In genomic region chr1:67002226-67002625, GRCm38 (mm10) we compare ENCODE assay signal across 24 mouse cellular contexts. TPM values are rescaled to one million over a fixed set of nuclear protein-coding genes. Genes with fewer than 3 reads are reported as not detected.
DNase-seq lines count a peak whose midpoint lies in the region; ATAC-seq and TF ChIP-seq lines count a peak whose summit lies in the region.
"Had no signal": no experiment of that assay in that cellular context is flagged by ENCODE, and none has a peak within 500 bp of the region (broad histone marks: within the 10 kb centered on the region; RNA-seq: fewer than 3 reads in every experiment).

No protein-coding gene starts in this region.

- peak; percentile 10 for DNase-seq in adrenal gland, postnatal 10 days
- no peak for DNase-seq in adrenal gland, postnatal 4 days (ENCODE audit: low spot score in 2 of 2)
- peak; percentile 53 for DNase-seq in kidney, adult 2 months
- no peak for DNase-seq in kidney, postnatal 4 days
- DNase-seq in liver, result no peak
- DNase-seq in liver, postnatal 0 days, result peak; percentile 45
- DNase-seq in layer of hippocampus, postnatal 36 days, result no peak
- DNase-seq: cerebellum, adult 11-12 months; cerebellum, postnatal 14 days; forebrain, postnatal 0 days; gastrocnemius, postnatal 14 days; heart, adult 2 months; layer of hippocampus, adult 9-11 months; right cerebral cortex, adult 18-20 months; right cerebral cortex, postnatal 4 days; thymus, postnatal 25 days had no signal

- TF ChIP-seq EP300 in liver, postnatal 0 days (IDR thresholded peaks at IDR 0.05; ENCODE audit: low read depth), result no peak

- no peaks in the 10 kb centered on the region for H3K27me3 ChIP-seq in kidney, adult 2 months (replicated peaks; ENCODE audit: control insufficient read depth, insufficient read depth, low read length)
- no peaks in the 10 kb centered on the region for H3K27me3 ChIP-seq in liver, embryonic 16.5 days (ENCODE audit: control insufficient read depth, insufficient read depth, low read depth, low read length)
- no peaks in the 10 kb centered on the region for H3K27me3 ChIP-seq in liver, postnatal 0 days (ENCODE audit: insufficient read depth, low read length)
- H3K27me3 ChIP-seq: hindbrain, embryonic 15.5 days; midbrain, embryonic 12.5 days; neural tube, embryonic 15.5 days had no signal

- no peak overlapping the region for H3K4me3 ChIP-seq in kidney, adult 2 months (ENCODE audit: insufficient read depth, low read depth, low read length)
- H3K4me3 ChIP-seq in liver, embryonic 16.5 days (ENCODE audit: low read depth, low read length), result no peak overlapping the region
- H3K4me3 ChIP-seq in liver, postnatal 0 days (ENCODE audit: low read depth, low read length), result no peak overlapping the region
- H3K4me3 ChIP-seq: forebrain, embryonic 10.5 days; heart, adult 2 months; hindbrain, embryonic 15.5 days; left cerebral cortex, adult 2 months; midbrain, embryonic 12.5 days; neural tube, embryonic 15.5 days had no signal

- TF ChIP-seq POLR2A in kidney, adult 2 months (IDR thresholded peaks at IDR 0.05; ENCODE audit: low read depth, low read length), result no peak

- ATAC-seq in liver, embryonic 16.5 days (ENCODE audit: low read depth), result peak; percentile 76
- peak; percentile 91 for ATAC-seq in liver, postnatal 0 days
- ATAC-seq: forebrain, postnatal 0 days had no signal

- H3K9ac ChIP-seq in liver, embryonic 16.5 days (ENCODE audit: low read depth, low read length), result no peak overlapping the region
- no peak overlapping the region for H3K9ac ChIP-seq in liver, postnatal 0 days (replicated peaks)
- H3K9ac ChIP-seq: forebrain, postnatal 0 days; hindbrain, embryonic 15.5 days; midbrain, embryonic 12.5 days; neural tube, embryonic 15.5 days had no signal

- no peak overlapping the region for H3K27ac ChIP-seq in kidney, adult 2 months (ENCODE audit: insufficient read depth, low read depth, low read length)
- H3K27ac ChIP-seq in liver, embryonic 16.5 days (ENCODE audit: low read length), result no peak overlapping the region
- peak overlapping the region; percentile 73 for H3K27ac ChIP-seq in liver, postnatal 0 days (ENCODE audit: low read depth)
- H3K27ac ChIP-seq: forebrain, embryonic 10.5 days; heart, adult 2 months; hindbrain, embryonic 15.5 days; left cerebral cortex, adult 2 months; midbrain, embryonic 12.5 days; neural tube, embryonic 15.5 days had no signal

- H3K4me2 ChIP-seq in liver, embryonic 16.5 days (ENCODE audit: low read depth, low read length), result no peak overlapping the region
- H3K4me2 ChIP-seq in liver, postnatal 0 days (ENCODE audit: low read depth, low read length), result no peak overlapping the region
- H3K4me2 ChIP-seq: hindbrain, embryonic 15.5 days; midbrain, embryonic 12.5 days; neural tube, embryonic 15.5 days had no signal

- 63% methylated on average over 6 of the region's 6 CpGs for WGBS in kidney, adult 2 months
- 60% methylated on average over 6 of the region's 6 CpGs for WGBS in liver, embryonic 16.5 days (ENCODE audit: insufficient replicate concordance)
- WGBS in liver, postnatal 0 days (ENCODE audit: insufficient replicate concordance), result 69% methylated on average over 6 of the region's 6 CpGs

- H3K9me3 ChIP-seq in liver, embryonic 16.5 days (replicated peaks; ENCODE audit: control insufficient read depth, low read length), result no peaks in the 10 kb centered on the region
- no peaks in the 10 kb centered on the region for H3K9me3 ChIP-seq in liver, postnatal 0 days (ENCODE audit: low read length)
- H3K9me3 ChIP-seq: forebrain, embryonic 10.5 days; hindbrain, embryonic 15.5 days; midbrain, embryonic 12.5 days; neural tube, embryonic 15.5 days had no signal

- no peak for TF ChIP-seq CTCF in kidney, adult 2 months (conservative IDR thresholded peaks at IDR 0.05; ENCODE audit: insufficient read depth, insufficient read length, low read depth, low read length)
- TF ChIP-seq CTCF in liver, postnatal 0 days (IDR thresholded peaks at IDR 0.05; ENCODE audit: low read depth), result no peak

- H3K4me1 ChIP-seq in kidney, adult 2 months (ENCODE audit: control insufficient read depth, insufficient read depth, low read length), result no peaks in the 10 kb centered on the region
- peaks cover 7% of the 10 kb centered on the region for H3K4me1 ChIP-seq in liver, embryonic 16.5 days (ENCODE audit: control insufficient read depth, low read depth, low read length)
- peaks cover 13% of the 10 kb centered on the region; the same call in 1 of the 2 replicates for H3K4me1 ChIP-seq in liver, postnatal 0 days (ENCODE audit: insufficient read depth)
- H3K4me1 ChIP-seq: forebrain, embryonic 10.5 days; midbrain, embryonic 12.5 days; neural tube, embryonic 15.5 days had no signal

- H3K36me3 ChIP-seq in kidney, adult 2 months (ENCODE audit: control insufficient read depth, insufficient read depth, low read length), result peaks cover 6% of the 10 kb centered on the region
- peaks cover 2% of the 10 kb centered on the region; the same call in 1 of the 2 replicates for H3K36me3 ChIP-seq in liver, embryonic 16.5 days (ENCODE audit: control insufficient read depth, insufficient read depth)
- peaks cover 16% of the 10 kb centered on the region for H3K36me3 ChIP-seq in liver, postnatal 0 days (replicated peaks; ENCODE audit: insufficient read depth, low read length)

RNA-seq across cellular contexts. Expression of gene Lancl1, which starts 36.4 kb away (rescaled TPM):
- total RNA-seq in adrenal gland, postnatal 10 days (2021), result 10 to 100 TPM; 48.0 to 49.9 TPM
- total RNA-seq in adrenal gland, postnatal 4 days (2021), result 10 to 100 TPM; 64.4 to 65.7 TPM
- polyA plus RNA-seq in kidney, adult 2 months (2012; rRNA removed), result 66.9 and 75.1 TPM in 2 replicates
- polyA plus RNA-seq in liver, embryonic 16.5 days (2015; fragmentation: Nextera tagmentation; extraction: Ambion mirVana), result 21.0 and 21.5 TPM in 2 replicates
- 25.5 and 26.8 TPM in 2 replicates for polyA plus RNA-seq in liver, postnatal 0 days (2015; fragmentation: Nextera tagmentation; extraction: Ambion mirVana)
- total RNA-seq in layer of hippocampus, postnatal 36 days (2021), result 100 to 1,000 TPM; 178 to 205 TPM

RNA-seq across cellular contexts. Expression of gene Myl1, which starts 57.0 kb away (rescaled TPM):
- total RNA-seq in adrenal gland, postnatal 10 days (2021), result 1,000 to 10,000 TPM in 1 of 2 experiments, 100 to 1,000 TPM in 1; 431 to 1,399 TPM
- 100 to 1,000 TPM; 165 to 468 TPM for total RNA-seq in adrenal gland, postnatal 4 days (2021)
- polyA plus RNA-seq in kidney, adult 2 months (2012; rRNA removed), result 1.2 and 56.0 TPM in 2 replicates
- polyA plus RNA-seq in liver, embryonic 16.5 days (2015; fragmentation: Nextera tagmentation; extraction: Ambion mirVana), result 37.0 and 86.2 TPM in 2 replicates
- 6.0 and 153 TPM in 2 replicates for polyA plus RNA-seq in liver, postnatal 0 days (2015; fragmentation: Nextera tagmentation; extraction: Ambion mirVana)
- total RNA-seq in layer of hippocampus, postnatal 36 days (2021), result under 1 TPM; 0.56 to 0.97 TPM
- total RNA-seq: forebrain, postnatal 0 days; hematopoietic stem cell, adult 5-6 weeks; megakaryocyte, adult 5-6 weeks had no signal

Comparison
In these comparisons a context has a peak if more than half of its experiments do, and no peak if none do; other contexts are left out.
1. DNase-seq: peak in adrenal gland, postnatal 10 days (single experiment), kidney, adult 2 months (single experiment) and liver, postnatal 0 days (single experiment); none in adrenal gland, postnatal 4 days (0 of 2), kidney, postnatal 4 days (0 of 2), liver (single experiment) and layer of hippocampus, postnatal 36 days (0 of 2).
2. RNA of gene Myl1, which starts 57.0 kb away (total RNA-seq): 431 to 1,399 TPM in adrenal gland, postnatal 10 days and 165 to 468 TPM in adrenal gland, postnatal 4 days; 0.56 to 0.97 TPM in layer of hippocampus, postnatal 36 days; every median in the first group is over 10 times any median in the second.